Mouse (Mus musculus) MEL-GATA-1-ER (cell line): ENCODE data around the gene 6430571L13Rik.
"Not testable (repeated sequence)": the region's sequence is repeated elsewhere in the genome, so short reads cannot be mapped to it uniquely, and the experiment has no call there.

Experiments used
- DNase-seq: peaks from one replicate; pipeline ENCODE4 v3.0.0-alpha.2; 2012; ENCODE audit warnings: low read depth; ENCODE audit errors: extremely low read depth

Gene 6430571L13Rik

GRCm38 (mm10) chr9:107306673-107307072 lies 33.7 kb upstream of the 6430571L13Rik start:
- DNase-seq, result not testable (repeated sequence)

DNA sequence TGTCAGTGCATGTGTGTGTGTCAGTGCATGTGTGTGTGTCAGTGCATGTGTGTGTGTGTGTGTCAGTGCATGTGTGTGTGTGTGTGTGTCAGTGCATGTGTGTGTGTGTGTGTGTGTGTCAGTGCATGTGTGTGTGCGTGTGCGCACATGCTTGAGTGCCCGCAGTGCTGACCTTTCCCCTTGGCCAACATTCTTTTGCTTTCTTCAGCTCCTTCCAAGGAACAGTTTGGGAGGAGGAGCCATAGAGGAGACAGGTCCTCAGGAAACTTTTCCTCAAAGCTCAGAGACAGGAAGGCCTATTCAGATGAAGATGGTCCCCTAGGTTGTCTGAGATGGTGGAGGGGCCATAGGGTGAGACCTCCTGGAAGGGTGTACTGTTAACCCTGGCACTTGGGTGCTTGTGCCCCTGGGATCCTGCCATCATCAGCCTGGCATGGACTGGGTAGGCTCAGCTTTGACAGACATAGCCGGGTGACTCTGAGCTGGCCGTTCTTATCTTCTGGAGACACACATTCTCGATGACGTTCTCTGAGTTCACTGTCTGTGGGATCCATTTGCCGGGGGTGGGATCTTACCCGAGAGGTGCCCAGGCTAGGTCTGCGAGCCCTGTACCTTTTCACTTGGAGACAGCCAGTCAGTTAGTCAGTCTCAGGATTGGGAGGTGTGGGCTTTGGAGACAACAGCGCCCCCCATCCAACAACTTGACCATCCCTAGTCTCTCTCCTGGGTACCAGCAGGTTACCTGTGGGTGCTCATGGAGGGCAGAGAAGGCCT lies 33.1 kb upstream of the 6430571L13Rik start:
- DNase-seq, result no peak

DNA sequence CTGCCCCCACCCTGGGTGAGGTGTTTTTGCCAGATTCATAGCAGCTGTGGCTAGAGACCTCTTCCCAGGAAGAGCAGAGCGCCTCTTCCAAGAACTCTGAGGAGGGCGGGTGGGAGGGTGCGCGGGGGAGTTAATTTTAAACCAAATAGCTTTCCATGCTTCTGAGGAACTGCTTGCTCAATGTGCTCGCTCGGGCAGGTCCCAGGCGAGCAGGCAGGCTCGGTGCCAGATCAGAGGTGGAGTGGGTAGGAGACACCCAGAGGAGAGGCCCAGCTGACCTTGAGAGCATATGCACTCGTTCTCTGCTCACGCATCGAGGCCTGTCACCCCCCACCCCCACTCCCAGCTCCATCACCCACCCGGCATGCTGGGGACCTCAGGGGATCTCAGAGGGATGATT lies 32.5 kb upstream of the 6430571L13Rik start:
- DNase-seq, result no peak

DNA sequence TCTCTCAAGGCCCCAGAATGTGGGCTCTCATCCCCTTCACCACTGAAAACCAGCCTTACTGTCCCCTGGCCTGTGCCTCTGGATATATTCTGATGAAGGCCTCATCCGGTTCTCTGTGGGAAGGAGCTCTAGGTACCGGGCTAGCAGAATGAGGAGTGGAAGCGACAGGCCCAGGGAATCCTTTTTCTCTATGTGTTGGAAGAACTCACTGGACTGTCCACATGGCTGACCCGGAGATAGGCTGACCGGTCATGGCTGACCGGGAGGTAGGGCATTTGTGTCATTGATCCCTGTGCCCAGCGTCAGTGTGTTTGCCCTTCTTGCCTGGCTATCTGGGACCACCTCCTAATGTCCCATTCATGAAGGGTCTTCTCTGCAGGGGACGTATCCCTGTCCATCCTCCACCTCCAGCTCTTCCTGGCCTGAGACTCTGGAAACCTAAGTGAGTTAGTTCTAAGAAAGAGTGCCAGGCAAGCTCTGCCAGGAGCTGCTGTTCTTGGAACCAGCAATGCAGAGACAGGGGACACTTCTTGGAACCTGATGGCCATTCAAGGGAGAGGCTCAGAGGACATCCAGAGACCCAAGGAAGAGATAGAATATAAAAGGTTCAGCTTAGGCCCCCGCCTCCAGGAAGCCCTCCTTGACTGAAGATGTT lies 31.9 kb upstream of the 6430571L13Rik start:
- no peak for DNase-seq

- no peak for DNase-seq
These were observed 31.2 kb upstream of the 6430571L13Rik start for GRCm38 (mm10) chr9:107309171-107309570.

GRCm38 (mm10) chr9:107309600-107309999 lies 30.8 kb upstream of the 6430571L13Rik start:
- no peak for DNase-seq

DNA sequence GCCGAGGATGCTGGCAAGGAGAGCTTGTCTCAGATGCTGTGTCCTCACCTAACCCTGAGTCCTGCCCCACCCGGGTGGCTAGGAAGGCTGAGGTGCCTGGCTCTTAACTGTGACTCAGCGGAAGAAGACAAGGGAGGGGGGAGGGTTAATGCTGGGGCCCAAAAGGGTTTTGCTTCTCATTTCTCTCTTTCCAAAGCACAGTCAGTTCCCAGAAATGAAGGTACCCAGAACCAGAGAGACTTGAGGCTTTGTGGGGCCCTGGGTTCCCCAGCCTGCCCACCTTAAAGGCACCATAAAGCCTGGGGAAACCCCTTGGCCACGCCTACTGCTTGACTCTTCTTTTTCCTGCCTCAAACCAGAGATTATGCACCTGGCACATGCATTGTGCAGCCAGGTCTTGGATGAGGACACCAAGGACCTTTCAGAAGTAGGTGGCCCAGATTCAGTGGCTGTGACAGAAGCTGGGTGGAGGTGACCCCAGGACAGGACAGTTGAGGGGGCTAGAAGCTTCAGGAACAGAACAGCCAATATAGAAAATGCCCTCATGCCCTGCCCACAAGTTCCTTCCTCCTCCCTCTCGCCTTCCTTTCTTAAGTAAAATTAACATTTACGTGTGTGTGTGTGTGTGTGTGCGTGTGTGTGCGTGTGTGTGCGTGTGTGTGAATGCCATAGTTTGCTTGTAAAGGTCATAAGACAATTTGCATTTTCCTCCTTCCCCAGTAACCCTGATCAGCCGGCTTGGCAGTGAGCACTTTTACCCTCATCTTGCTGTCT lies 27.4 kb upstream of the 6430571L13Rik start:
- peak; percentile 90 for DNase-seq

DNA sequence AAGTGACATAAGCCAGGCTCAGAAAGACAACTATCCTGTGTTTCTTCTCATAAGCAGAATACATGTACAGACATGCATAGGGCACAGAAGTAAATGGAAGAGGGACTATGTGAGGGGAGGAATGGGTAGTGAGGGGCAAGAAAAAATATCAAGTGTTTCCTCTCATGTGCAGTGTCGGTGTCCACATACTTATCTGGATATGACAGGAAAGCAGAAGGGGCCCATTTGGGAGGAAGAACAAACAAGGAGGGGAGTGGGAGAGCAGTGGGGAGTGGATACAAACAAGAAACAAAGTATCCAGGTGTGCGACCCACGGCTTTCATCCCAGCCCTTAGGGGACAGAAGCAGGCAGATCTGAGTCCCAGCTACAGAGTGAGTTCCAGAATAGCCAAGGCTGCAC lies 26.5 kb upstream of the 6430571L13Rik start:
- no peak for DNase-seq

DNA sequence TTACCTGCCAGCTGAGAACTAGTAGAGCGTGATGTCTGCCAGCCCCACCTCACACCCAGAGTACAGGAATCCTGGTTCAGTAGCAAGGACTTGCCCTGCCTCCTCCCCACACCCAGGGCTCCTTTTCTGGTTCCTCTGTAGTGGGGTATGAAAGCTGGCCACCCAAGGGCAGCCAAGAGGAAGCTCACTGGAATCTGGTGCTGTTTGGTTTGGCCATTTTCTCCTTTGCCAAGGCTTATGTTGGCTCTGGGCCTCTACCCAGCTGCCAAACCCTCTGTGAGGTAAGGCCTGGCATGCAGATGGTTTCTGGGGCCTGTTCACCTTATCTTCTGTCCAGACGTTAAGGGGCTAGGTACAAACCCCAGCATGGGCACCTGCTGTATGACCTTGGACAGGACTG lies 24.6 kb upstream of the 6430571L13Rik start:
- no peak for DNase-seq

- no peak for DNase-seq
These were observed 17.8 kb upstream of the 6430571L13Rik start for GRCm38 (mm10) chr9:107322461-107323050.

DNA sequence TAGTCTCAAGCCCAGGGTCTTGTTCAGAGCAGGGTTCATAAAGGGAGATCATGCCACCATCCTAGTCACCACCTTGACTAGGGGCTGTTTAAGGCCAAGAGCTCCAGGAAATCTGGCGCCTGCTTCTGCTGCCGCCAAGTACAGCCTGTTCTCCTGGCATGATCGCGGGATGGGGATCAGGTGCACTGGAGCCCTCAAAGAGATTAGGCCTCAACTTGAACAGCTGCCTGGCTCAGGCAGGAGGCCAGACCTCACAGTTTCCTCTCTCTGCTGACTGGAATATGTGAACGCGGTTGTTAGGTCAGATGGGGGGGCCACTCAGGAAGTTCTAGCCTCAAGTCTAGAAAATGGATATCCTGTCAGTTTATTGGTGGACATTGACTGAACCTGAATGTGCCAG lies 16.8 kb upstream of the 6430571L13Rik start:
- no peak for DNase-seq

- no peak for DNase-seq
These were observed 15.4 kb upstream of the 6430571L13Rik start for GRCm38 (mm10) chr9:107324799-107325561.

DNA sequence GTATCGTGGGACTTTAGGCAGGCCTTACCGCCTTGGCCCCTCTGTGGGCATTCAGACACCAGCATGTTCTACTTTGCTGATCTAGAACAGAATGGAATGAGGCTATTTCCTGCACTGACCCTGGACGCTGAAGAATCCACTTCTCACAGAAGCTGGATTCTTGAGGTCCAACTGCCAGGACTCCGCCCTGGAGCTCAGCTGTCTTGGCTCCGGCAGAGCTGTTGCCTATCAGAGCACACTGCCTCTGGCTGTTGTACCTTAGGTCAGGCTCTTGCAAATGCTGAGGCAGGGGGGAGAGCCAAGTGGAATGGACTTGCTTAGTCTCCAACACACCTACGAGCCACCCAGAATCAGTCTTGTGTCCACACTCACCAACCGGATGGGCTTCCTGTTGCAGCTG lies 14.5 kb upstream of the 6430571L13Rik start:
- no peak for DNase-seq

DNA sequence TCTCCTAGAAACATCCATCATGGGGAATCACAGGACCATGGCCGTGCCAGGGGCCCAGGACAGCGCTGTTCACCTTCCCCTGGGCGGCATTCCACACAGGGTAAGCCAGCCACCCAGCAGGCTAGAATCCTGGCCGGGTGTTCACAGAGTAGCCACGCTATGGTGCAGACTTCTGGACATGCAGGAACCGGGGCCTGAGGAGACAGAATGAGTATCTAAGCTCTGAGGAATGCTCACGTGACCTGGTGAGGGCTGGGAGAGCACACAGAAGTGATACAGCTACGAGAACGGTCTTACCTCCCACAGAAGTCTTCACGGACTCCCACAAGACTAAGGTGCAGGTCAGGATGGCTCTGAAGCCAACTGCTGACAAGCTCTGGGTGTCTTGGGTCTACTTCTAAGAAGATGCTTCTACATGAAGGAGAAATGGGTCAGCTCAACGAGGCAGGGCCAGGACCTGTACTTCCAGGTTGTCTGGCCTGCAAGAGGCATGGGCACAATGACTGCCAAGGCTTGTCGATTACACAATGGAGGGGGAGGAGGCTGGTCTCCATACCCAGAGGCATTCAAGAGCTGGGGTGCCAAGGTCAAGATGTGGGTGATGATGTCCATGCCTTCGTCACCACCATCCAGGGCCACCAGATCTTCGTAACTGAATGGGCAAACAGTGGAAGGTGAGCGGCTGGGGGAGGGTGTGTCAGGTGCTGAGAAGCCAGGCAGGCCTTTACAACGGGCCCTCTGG lies 12.4 kb upstream of the 6430571L13Rik start:
- no peak for DNase-seq

DNA sequence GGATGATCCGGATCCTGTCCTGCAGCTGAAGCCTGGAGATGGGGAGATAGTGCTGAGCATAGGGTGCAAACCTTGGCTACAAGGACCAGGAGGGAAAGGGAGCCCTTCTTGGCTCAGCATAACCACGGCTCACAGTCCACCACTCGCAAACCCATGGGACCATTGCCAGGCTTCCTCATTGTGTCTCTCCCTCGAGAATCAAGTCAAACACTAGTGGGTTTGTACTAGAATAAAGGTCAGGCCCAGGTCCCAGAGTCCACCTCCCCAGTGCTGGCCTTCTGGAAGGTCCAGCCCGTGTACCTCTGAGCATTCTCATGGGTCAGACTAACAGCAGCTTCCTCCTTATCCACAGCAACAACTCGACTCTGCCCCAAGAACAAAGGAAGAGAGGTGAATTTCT lies 9.6 kb upstream of the 6430571L13Rik start:
- DNase-seq, result no peak

DNA sequence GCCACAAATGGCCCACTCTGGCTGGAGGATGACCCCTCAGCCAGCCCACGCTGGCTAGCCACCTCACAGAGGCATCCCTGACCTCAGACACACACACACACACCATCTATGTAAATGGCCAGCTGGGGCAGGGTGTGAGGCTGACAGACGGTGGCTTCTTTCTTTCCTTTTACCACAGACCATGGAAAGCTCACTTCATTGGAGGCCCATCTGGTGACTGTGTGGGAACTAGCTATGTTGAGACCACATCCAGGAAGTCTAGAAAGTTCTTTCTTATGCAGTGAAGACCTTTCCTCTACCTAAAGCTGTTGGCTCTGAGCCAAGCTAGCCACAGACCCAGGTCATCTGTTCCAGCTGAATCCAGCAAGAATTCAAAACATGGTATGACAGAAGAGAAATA lies 6.7 kb upstream of the 6430571L13Rik start:
- no peak for DNase-seq

GRCm38 (mm10) chr9:107334356-107334755 lies 6.0 kb upstream of the 6430571L13Rik start:
- DNase-seq, result no peak

- no peak for DNase-seq
These were observed 5.4 kb upstream of the 6430571L13Rik start for GRCm38 (mm10) chr9:107335046-107335445.

DNA sequence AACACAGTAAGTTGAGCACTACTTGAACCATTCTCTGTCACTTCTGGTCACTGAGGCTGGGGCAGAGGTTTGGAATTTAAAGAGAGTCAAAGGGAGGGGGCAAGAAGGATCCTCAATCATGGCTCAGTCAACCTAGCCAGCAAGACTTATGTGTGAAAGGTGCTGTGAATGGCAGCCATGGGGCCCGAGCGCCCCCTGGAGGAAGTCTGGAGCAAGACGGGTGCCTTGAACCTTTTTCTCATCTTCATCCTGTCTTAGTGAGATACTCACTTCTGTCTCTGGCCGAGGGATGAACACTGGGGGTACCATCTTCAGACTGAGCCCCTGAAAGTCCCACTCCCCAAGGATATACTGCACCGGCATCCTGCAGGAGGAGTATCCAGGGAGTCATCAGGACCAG lies 4.5 kb upstream of the 6430571L13Rik start:
- DNase-seq, result no peak

- DNase-seq, result no peak
These were observed 4.0 kb upstream of the 6430571L13Rik start for GRCm38 (mm10) chr9:107336386-107336785.
